Mouse (Mus musculus) heart, adult 2 months (tissue): ENCODE measurements around the gene Ptk7.

Experiments
- CTCF ChIP-seq: fragments of 200-600 bp; IDR thresholded peaks from 2 replicates; pipeline ENCODE4 v1.8.1; 2022; ENCODE audit warnings: antibody characterized with exemption, mild to moderate bottlenecking, moderate library complexity
- EP300 ChIP-seq: fragments of 200-500 bp; IDR thresholded peaks from 2 replicates; pipeline ENCODE4 v1.6.1; 2011; ENCODE audit warnings: low read depth, low read length, control low read depth; ENCODE audit not compliant: insufficient read depth
- POLR2A ChIP-seq: fragments of 200-500 bp; IDR thresholded peaks from 2 replicates; pipeline ENCODE4 v1.6.1; 2011; ENCODE audit warnings: mild to moderate bottlenecking, low read depth, low read length, control low read depth; ENCODE audit not compliant: insufficient read depth

DNA sequence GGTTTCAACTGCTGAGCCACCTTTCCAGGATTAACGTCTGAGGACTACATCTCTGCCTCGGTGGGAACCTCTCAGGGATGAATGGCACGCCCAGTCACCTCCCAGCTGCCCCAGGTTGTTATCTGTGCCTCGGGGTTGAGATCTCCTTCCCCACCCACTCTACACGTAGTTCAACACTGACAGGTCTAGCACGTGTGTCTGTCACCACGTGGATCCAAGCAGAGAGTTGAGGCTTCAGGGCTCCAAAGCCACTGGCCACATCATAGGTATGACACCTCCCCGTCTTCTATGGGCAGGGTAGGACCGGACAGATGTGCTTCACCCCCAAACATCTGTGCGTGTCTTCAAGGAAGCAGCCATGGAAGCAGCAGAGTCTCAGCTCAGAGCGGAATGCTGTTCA is 31.3 kb downstream of the Ptk7 start:
- no peak for TF ChIP-seq CTCF
- no peak for TF ChIP-seq POLR2A
- TF ChIP-seq EP300: no peak
